Mouse (Mus musculus) C2C12 (cell line): ENCODE data around the gene Prph.

Experiments used
- CTCF ChIP-seq: IDR thresholded peaks from one replicate; pipeline ENCODE4 v1.5.1; 2011; ENCODE audit not compliant: control insufficient read depth, insufficient read depth, insufficient read length
- MAX ChIP-seq: IDR thresholded peaks from one replicate; pipeline ENCODE4 v1.6.1; 2011; ENCODE audit warnings: mild to moderate bottlenecking, control low read depth
- MYOD1 ChIP-seq: IDR thresholded peaks from one replicate; pipeline ENCODE4 v1.6.1; 2011; ENCODE audit warnings: low read depth; ENCODE audit not compliant: control insufficient read depth, insufficient read length
- MYOG ChIP-seq: IDR thresholded peaks from one replicate; pipeline ENCODE4 v1.6.1; 2011; ENCODE audit not compliant: control insufficient read depth, insufficient read length; ENCODE audit errors: extremely low read depth

DNA sequence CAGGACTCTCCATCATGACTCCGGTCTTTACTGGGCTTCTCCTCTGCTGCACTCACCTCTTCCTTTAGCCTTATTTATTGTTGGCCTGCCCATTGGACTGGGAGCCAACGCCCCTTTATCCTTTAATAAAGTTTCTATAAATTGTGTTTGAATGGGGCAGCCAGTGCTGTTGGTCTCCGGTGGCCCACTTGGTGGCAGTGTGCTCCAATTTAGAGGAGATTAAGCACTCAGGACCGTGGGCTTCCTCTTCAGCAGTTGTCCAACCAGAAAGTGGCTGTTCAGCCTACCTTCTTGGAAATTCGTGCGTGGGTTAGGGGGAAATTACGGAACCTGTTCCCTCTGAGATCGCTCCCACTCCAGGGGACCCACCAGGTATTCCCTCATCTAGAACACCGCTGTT is 28.3 kb downstream of the Prph start:
- TF ChIP-seq CTCF, result no peak
- no peak for TF ChIP-seq MYOG
- no peak for TF ChIP-seq MYOD1
- TF ChIP-seq MAX, result no peak
